Mouse (Mus musculus) MEL (cell line): ENCODE data around the gene Trim37. TPM values are rescaled to one million over a fixed set of nuclear protein-coding genes. Genes with fewer than 3 reads are reported as not detected.

Source experiments
- DNase-seq: peaks from one replicate; pipeline ENCODE4 v3.0.0; 2011; ENCODE audit warnings: low read depth, low spot score
- H3K27ac ChIP-seq: 2 replicates; pipeline ENCODE4 v1.5.1; 2012; ENCODE audit warnings: low read depth, mild to moderate bottlenecking, control low read depth, low read length, moderate library complexity; ENCODE audit not compliant: control insufficient read depth
- H3K27me3 ChIP-seq, 2 experiments: fragments of 150-350 bp in 1 of 2; sonication (generic) in 1 of 2; 2 replicates each; pipeline ENCODE4 v1.6.1; 2012; ENCODE audit warnings: low read length in 2 of 2, mild to moderate bottlenecking in 2 of 2, improper control_type of control experiment in 1 of 2, moderate library complexity in 1 of 2; ENCODE audit not compliant: insufficient read depth in 2 of 2, control insufficient read depth in 1 of 2
- H3K36me3 ChIP-seq, 2 experiments: 2 replicates each; pipeline ENCODE4 v1.6.1; 2012 to 2014; ENCODE audit warnings: low read length in 2 of 2, improper control_type of control experiment in 1 of 2, inconsistent platforms in 1 of 2, mild to moderate bottlenecking in 1 of 2; ENCODE audit not compliant: insufficient read depth in 2 of 2, control insufficient read depth in 1 of 2
- H3K4me1 ChIP-seq, 2 experiments: fragments of 150-350 bp in 1 of 2; sonication (generic) in 1 of 2; 2 replicates each; pipeline ENCODE4 v1.6.1; 2012; ENCODE audit warnings: low read length in 2 of 2, improper control_type of control experiment in 1 of 2, mild to moderate bottlenecking in 1 of 2; ENCODE audit not compliant: insufficient read depth in 2 of 2, control insufficient read depth in 1 of 2
- H3K4me3 ChIP-seq, 2 experiments: fragments of 150-350 bp in 1 of 2; sonication (generic) in 1 of 2; 2 replicates each; pipeline ENCODE4 v1.5.1; 2012; ENCODE audit warnings: low read depth in 2 of 2, low read length in 2 of 2, mild to moderate bottlenecking in 2 of 2, moderate library complexity in 2 of 2, control low read depth in 1 of 2, improper control_type of control experiment in 1 of 2; ENCODE audit not compliant: control insufficient read depth in 1 of 2, insufficient read depth in 1 of 2
- H3K79me2 ChIP-seq: 2 replicates; pipeline ENCODE4 v1.6.1; 2012; ENCODE audit warnings: mild to moderate bottlenecking, low read length, moderate library complexity; ENCODE audit not compliant: control insufficient read depth, poor library complexity, insufficient read depth
- H3K9ac ChIP-seq: 2 replicates; pipeline ENCODE4 v1.6.1; 2012; ENCODE audit warnings: low read depth, mild to moderate bottlenecking, control low read depth, low read length, moderate library complexity; ENCODE audit not compliant: control insufficient read depth, poor library complexity, severe bottlenecking
- H3K9me3 ChIP-seq: fragments of 150-350 bp; sonication (generic); replicated peaks from 2 replicates; pipeline ENCODE4 v1.6.1; 2012; ENCODE audit warnings: mild to moderate bottlenecking, low read length, improper control_type of control experiment, moderate library complexity; ENCODE audit not compliant: insufficient read depth
- BHLHE40 ChIP-seq: IDR thresholded peaks from 2 replicates; pipeline ENCODE4 v1.6.1; 2012; ENCODE audit warnings: low read depth, mild to moderate bottlenecking, inconsistent platforms, low read length, improper control_type of control experiment, borderline replicate concordance
- ELF1 ChIP-seq: IDR thresholded peaks from 2 replicates; pipeline ENCODE4 v1.6.1; 2014; ENCODE audit warnings: low read depth, mild to moderate bottlenecking, inconsistent platforms, low read length, improper control_type of control experiment, moderate library complexity
- GATA1 ChIP-seq: IDR thresholded peaks from 2 replicates; pipeline ENCODE4 v1.6.1; 2011; ENCODE audit warnings: low read depth, low read length, improper control_type of control experiment
- HCFC1 ChIP-seq: IDR thresholded peaks from 2 replicates; pipeline ENCODE4 v1.6.1; 2012; ENCODE audit warnings: low read depth, mild to moderate bottlenecking, inconsistent platforms, low read length, improper control_type of control experiment, moderate library complexity
- MAFK ChIP-seq: IDR thresholded peaks from 2 replicates; pipeline ENCODE4 v1.6.1; 2011; ENCODE audit warnings: low read depth, mild to moderate bottlenecking, low read length, improper control_type of control experiment, borderline replicate concordance
- MAX ChIP-seq: IDR thresholded peaks from 2 replicates; pipeline ENCODE4 v1.6.1; 2011; ENCODE audit warnings: low read length, improper control_type of control experiment
- MAZ ChIP-seq: IDR thresholded peaks from 2 replicates; pipeline ENCODE4 v1.6.1; 2012; ENCODE audit warnings: low read depth, mild to moderate bottlenecking, inconsistent platforms, low read length, improper control_type of control experiment
- MXI1 ChIP-seq: IDR thresholded peaks from 2 replicates; pipeline ENCODE4 v1.6.1; 2011; ENCODE audit warnings: mild to moderate bottlenecking, low read depth, low read length, improper control_type of control experiment
- MYB ChIP-seq: IDR thresholded peaks from 2 replicates; pipeline ENCODE4 v1.6.1; 2011; ENCODE audit warnings: mild to moderate bottlenecking, low read depth, low read length, improper control_type of control experiment
- NRF1 ChIP-seq: IDR thresholded peaks from 2 replicates; pipeline ENCODE4 v1.6.1; 2014; ENCODE audit warnings: low read depth, mild to moderate bottlenecking, inconsistent platforms, low read length, improper control_type of control experiment, moderate library complexity; ENCODE audit not compliant: poor library complexity, insufficient read depth, severe bottlenecking
- POLR2A ChIP-seq, 2 experiments: IDR thresholded peaks; 2 replicates each; pipeline ENCODE4 v1.6.1; 2011 to 2012; ENCODE audit warnings: low read length in 2 of 2, mild to moderate bottlenecking in 2 of 2, control low read depth in 1 of 2, improper control_type of control experiment in 1 of 2, low read depth in 1 of 2, moderate library complexity in 1 of 2; ENCODE audit not compliant: control insufficient read depth in 1 of 2, insufficient read depth in 1 of 2, poor library complexity in 1 of 2
- POLR2AphosphoS2 ChIP-seq: IDR thresholded peaks from 2 replicates; pipeline ENCODE4 v1.6.1; 2011; ENCODE audit warnings: low read length, improper control_type of control experiment
- POLR2AphosphoS5 ChIP-seq: IDR thresholded peaks from 2 replicates; pipeline ENCODE4 v1.6.1; 2012; ENCODE audit warnings: low read depth, borderline replicate concordance, mild to moderate bottlenecking, inconsistent platforms, low read length, moderate library complexity, mixed read lengths
- RAD21 ChIP-seq: IDR thresholded peaks from 2 replicates; pipeline ENCODE4 v1.6.1; 2011; ENCODE audit warnings: mild to moderate bottlenecking, low read depth, low read length, improper control_type of control experiment
- RCOR1 ChIP-seq: IDR thresholded peaks from 2 replicates; pipeline ENCODE4 v1.6.1; 2012; ENCODE audit warnings: low read depth, mild to moderate bottlenecking, inconsistent platforms, low read length, improper control_type of control experiment
- SIN3A ChIP-seq: IDR thresholded peaks from 2 replicates; pipeline ENCODE4 v1.6.1; 2012; ENCODE audit warnings: low read length, improper control_type of control experiment, inconsistent platforms
- SMC3 ChIP-seq: IDR thresholded peaks from 2 replicates; pipeline ENCODE4 v1.6.1; 2011; ENCODE audit warnings: low read depth, low read length, improper control_type of control experiment
- TAL1 ChIP-seq: IDR thresholded peaks from 2 replicates; pipeline ENCODE4 v1.6.1; 2012; ENCODE audit warnings: mild to moderate bottlenecking, inconsistent platforms, low read length, moderate library complexity, mixed read lengths
- TBP ChIP-seq: IDR thresholded peaks from 2 replicates; pipeline ENCODE4 v1.8.0; 2011; ENCODE audit warnings: low read depth, low read length, improper control_type of control experiment
- TCF12 ChIP-seq: IDR thresholded peaks from 2 replicates; pipeline ENCODE4 v1.6.1; 2014; ENCODE audit warnings: low read depth, mild to moderate bottlenecking, inconsistent platforms, low read length, improper control_type of control experiment, moderate library complexity
- UBTF ChIP-seq: IDR thresholded peaks from 2 replicates; pipeline ENCODE4 v1.6.1; 2012; ENCODE audit warnings: low read depth, mild to moderate bottlenecking, inconsistent platforms, low read length, improper control_type of control experiment, moderate library complexity, borderline replicate concordance; ENCODE audit not compliant: insufficient read depth
- USF1 ChIP-seq: IDR thresholded peaks from 2 replicates; pipeline ENCODE4 v1.6.1; 2014; ENCODE audit warnings: low read depth, mild to moderate bottlenecking, inconsistent platforms, low read length, improper control_type of control experiment, moderate library complexity
- USF2 ChIP-seq, 2 experiments: IDR thresholded peaks; 2 replicates each; pipeline ENCODE4 v1.6.1; 2011 to 2012; ENCODE audit warnings: improper control_type of control experiment in 2 of 2, low read length in 2 of 2, borderline replicate concordance in 1 of 2, inconsistent platforms in 1 of 2, low read depth in 1 of 2, mild to moderate bottlenecking in 1 of 2; ENCODE audit not compliant: insufficient read depth in 1 of 2
- ZC3H11A ChIP-seq: IDR thresholded peaks from 2 replicates; pipeline ENCODE4 v1.6.1; 2012; ENCODE audit warnings: low read depth, mild to moderate bottlenecking, inconsistent platforms, low read length, improper control_type of control experiment
- ZMIZ1 ChIP-seq: IDR thresholded peaks from 2 replicates; pipeline ENCODE4 v1.6.1; 2012; ENCODE audit warnings: low read depth, mild to moderate bottlenecking, inconsistent platforms, low read length, improper control_type of control experiment, moderate library complexity
- polyA plus RNA-seq, 2 experiments: library from polyadenylated mRNA; stranded (reverse) in 1 of 2; unstranded in 1 of 2; fragments of >175 nt in 1 of 2; fragments of >200 nt in 1 of 2; gene quantifications; 2 replicates each; pipeline versions ENCODE4 v1.2.1 to v1.2.4; 2012; ENCODE audit warnings: low replicate concordance in 2 of 2, low read depth in 1 of 2; ENCODE audit not compliant: insufficient read length in 2 of 2, insufficient read depth in 1 of 2, missing spikeins in 1 of 2
- total RNA-seq: library from RNA; depleted of rRNA; stranded (reverse); fragments of 300-350 nt; gene quantifications from 2 replicates; pipeline ENCODE4 v1.2.3, GENCODE M21; 2012

Gene Trim37
- total and polyA plus RNA-seq, 3 experiments, result 39.3 to 52.1 TPM; not detected in 1

DNA sequence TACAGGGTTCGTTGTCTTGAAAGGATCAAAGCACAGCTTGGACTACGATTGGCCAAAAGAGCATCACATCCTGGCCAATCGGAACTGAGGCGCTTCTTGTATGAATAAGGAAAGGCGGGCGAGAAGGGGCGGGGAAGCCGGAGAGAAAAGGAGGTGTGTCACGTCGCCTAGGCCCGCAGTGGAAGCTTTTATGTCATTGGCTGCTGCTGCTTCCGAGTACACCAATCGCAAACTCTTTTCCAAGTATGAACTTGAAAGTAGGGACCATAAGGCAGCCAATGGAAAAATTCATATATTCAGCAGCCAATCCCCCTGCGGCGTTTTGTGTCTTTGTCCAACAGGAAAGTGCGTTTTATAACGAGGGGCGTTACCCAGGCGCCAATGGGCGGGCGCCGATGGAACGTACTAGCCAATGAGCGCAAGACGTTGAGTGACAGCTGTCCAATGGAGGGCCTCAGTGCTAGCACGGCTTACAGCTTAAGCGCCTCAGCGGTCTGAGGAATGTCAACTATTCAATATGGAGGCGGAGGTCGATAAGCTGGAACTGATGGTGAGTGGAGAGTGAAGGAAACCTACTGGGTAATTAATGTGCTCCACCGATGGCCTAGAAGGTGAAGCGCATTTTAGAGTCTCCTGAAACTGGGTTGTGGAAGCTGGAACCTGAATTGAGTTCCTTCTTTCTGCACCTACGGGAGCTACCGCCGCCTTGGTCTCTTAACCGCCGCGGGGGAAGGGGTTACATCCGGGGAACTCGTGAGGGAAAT is 17.9 kb upstream of the Trim37 start, which contains the start of gene Ska2 (continued):
- TF ChIP-seq GATA1 (peak; percentile 33; the same call in 1 of the 2 replicates), SIN3A (peak; percentile 95), MAZ (peak; percentile 46; the same call in 1 of the 2 replicates), HCFC1 (peak; percentile 73), BHLHE40 (no peak), TCF12 (peak; percentile 70), TAL1 (no peak), RAD21 (no peak), USF1 (no peak), RCOR1 (no peak), TBP (peak; percentile 97), NRF1 (peak; percentile 48; the same call in 1 of the 2 replicates), POLR2AphosphoS5 (peak; percentile 85; the same call in 1 of the 2 replicates), USF2 (IDR thresholded peaks at IDR 0.05; ENCODE audit: borderline replicate concordance in 1 of 2, insufficient read depth in 1 of 2, low read depth in 1 of 2, low read length in 2 of 2) (no peak)

GRCm38 (mm10) chr11:87109519-87110171 is 17.2 kb upstream of the Trim37 start:
- TF ChIP-seq POLR2A (IDR thresholded peaks at IDR 0.05; ENCODE audit: control insufficient read depth in 1 of 2, insufficient read depth in 1 of 2, low read depth in 1 of 2, low read length in 2 of 2, poor library complexity in 1 of 2) (peak; percentile 19 to 60; a peak in 3 of 4 replicates), ELF1 (no peak), SIN3A (peak; percentile 55; the same call in 1 of the 2 replicates), MYB (no peak), MAX (no peak), SMC3 (no peak), ZMIZ1 (peak; percentile 2; the same call in 1 of the 2 replicates), ZC3H11A (no peak), GATA1 (no peak), POLR2AphosphoS2 (peak; percentile 5; the same call in 1 of the 2 replicates), UBTF (peak; percentile 96), TAL1 (no peak), USF2 (IDR thresholded peaks at IDR 0.05; ENCODE audit: borderline replicate concordance in 1 of 2, insufficient read depth in 1 of 2, low read depth in 1 of 2, low read length in 2 of 2) (no peak), NRF1 (no peak), MAFK (no peak), MXI1 (peak; percentile 73; the same call in 1 of the 2 replicates)
- TF ChIP-seq, all 39 proteins: peak for 6
- peaks cover 22 to 37% of the 10 kb centered on the region in 2 experiments for H3K36me3 ChIP-seq
- peak overlapping the region; percentile 89 for H3K9ac ChIP-seq
- no peaks in the 10 kb centered on the region for H3K9me3 ChIP-seq
- peak overlapping the region; percentile 96 for H3K27ac ChIP-seq
- H3K4me3 ChIP-seq, result peak overlapping the region; percentile 70 to 86
- H3K4me1 ChIP-seq, result peaks cover 3 to 7% of the 10 kb centered on the region in 2 experiments; a peak in 3 of 4 replicates
- no peak for DNase-seq
- H3K27me3 ChIP-seq, result no peaks in the 10 kb centered on the region
- H3K79me2 ChIP-seq, result peaks cover 32% of the 10 kb centered on the region
